Mouse (Mus musculus) hindbrain, embryonic 11.5 days (tissue): ENCODE results near the gene Ptprm. TPM values are rescaled to one million over a fixed set of nuclear protein-coding genes. Genes with fewer than 3 reads are reported as not detected.

Source experiments
- ATAC-seq: fragments of 200-750 bp; cut with Nextera tagmentation; 2 replicates; pipeline ENCODE4 v1.8.0; 2017; ENCODE audit warnings: mild to moderate bottlenecking, moderate TSS enrichment, moderate library complexity; ENCODE audit not compliant: low FRiP score
- DNase-seq: peaks from one replicate; pipeline ENCODE4 v3.0.0-alpha.2; 2015; ENCODE audit warnings: low spot score
- H3K27ac ChIP-seq: fragments of 300-500 bp; sonication (generic); 2 replicates; pipeline ENCODE4 v1.5.1; 2014; ENCODE audit warnings: mild to moderate bottlenecking, low read depth, low read length
- H3K27me3 ChIP-seq: fragments of 300-500 bp; sonication (generic); 2 replicates; pipeline ENCODE4 v1.6.1; 2014; ENCODE audit warnings: mild to moderate bottlenecking, low read length, moderate library complexity, mixed read lengths; ENCODE audit not compliant: control insufficient read depth, insufficient read depth
- H3K36me3 ChIP-seq: fragments of 300-500 bp; sonication (generic); 2 replicates; pipeline ENCODE4 v1.6.1; 2014; ENCODE audit warnings: mild to moderate bottlenecking, low read length, moderate library complexity, mixed read lengths; ENCODE audit not compliant: control insufficient read depth, insufficient read depth
- H3K4me1 ChIP-seq: fragments of 300-500 bp; sonication (generic); replicated peaks from 2 replicates; pipeline ENCODE4 v1.6.1; 2014; ENCODE audit warnings: low read length, mixed read lengths; ENCODE audit not compliant: control insufficient read depth, insufficient read depth
- H3K4me2 ChIP-seq: fragments of 300-500 bp; sonication (generic); replicated peaks from 2 replicates; pipeline ENCODE4 v1.6.1; 2014; ENCODE audit warnings: mild to moderate bottlenecking, low read depth, low read length
- H3K4me3 ChIP-seq: fragments of 300-500 bp; sonication (generic); 2 replicates; pipeline ENCODE4 v1.5.1; 2014; ENCODE audit warnings: low read depth, low read length
- H3K9ac ChIP-seq: fragments of 300-500 bp; sonication (generic); 2 replicates; pipeline ENCODE4 v1.6.1; 2014; ENCODE audit warnings: low read depth, low read length
- H3K9me3 ChIP-seq: fragments of 300-500 bp; sonication (generic); 2 replicates; pipeline ENCODE4 v1.6.1; 2016; ENCODE audit warnings: low read length; ENCODE audit not compliant: control insufficient read depth
- WGBS: fragments of 180-500 bp; shearing (Covaris S2); extraction: QIAGEN DNeasy Blood & Tissue Kit; methylation state at CpG from one replicate; pipeline ENCODE4 v1.1.7; 2014; 5-methylcytosine and 5-hydroxymethylcytosine counted together
- polyA plus RNA-seq: library from polyadenylated mRNA; unstranded; fragments of >200 nt; fragmentation: Nextera tagmentation; extraction: Ambion mirVana; gene quantifications from 2 replicates; pipeline ENCODE4 v1.2.1, GENCODE M21; 2014

Ptprm gene
- polyA plus RNA-seq, 1 experiment from 2014 or later, result 11.2 TPM

- 65% methylated on average over 10 of the region's 10 CpGs for WGBS
Measured at GRCm38 (mm10) chr17:67241951-67242773, 112.1 kb downstream of the Ptprm start.

GRCm38 (mm10) chr17:67238866-67239265 lies 115.4 kb downstream of the Ptprm start:
- Histone ChIP-seq H3K9ac (no peak overlapping the region), H3K4me2 (no peak overlapping the region), H3K36me3 (no peaks in the 10 kb centered on the region), H3K4me3 (no peak overlapping the region), H3K27ac (no peak overlapping the region), H3K27me3 (no peaks in the 10 kb centered on the region), H3K9me3 (no peaks in the 10 kb centered on the region), H3K4me1 (no peaks in the 10 kb centered on the region)
- no peak for ATAC-seq
- no peak for DNase-seq
- WGBS, result 94% methylated on average over 7 of the region's 7 CpGs

More at GRCm38 (mm10) chr17:67241951-67242773, 112.1 kb downstream of the Ptprm start:
- no peak overlapping the region for H3K4me2 ChIP-seq
- no peak overlapping the region for H3K9ac ChIP-seq
- no peak overlapping the region for H3K4me3 ChIP-seq
- DNase-seq (no peak), ATAC-seq (no peak)
- H3K9me3 ChIP-seq, result no peaks in the 10 kb centered on the region
- no peaks in the 10 kb centered on the region for H3K27me3 ChIP-seq
- no peak overlapping the region for H3K27ac ChIP-seq
- H3K4me1 ChIP-seq, result no peaks in the 10 kb centered on the region
- no peaks in the 10 kb centered on the region for H3K36me3 ChIP-seq

GRCm38 (mm10) chr17:67237407-67237806 lies 116.8 kb downstream of the Ptprm start:
- H3K27me3 ChIP-seq, result no peaks in the 10 kb centered on the region
- no peaks in the 10 kb centered on the region for H3K9me3 ChIP-seq
- H3K36me3 ChIP-seq, result no peaks in the 10 kb centered on the region
- H3K4me2 ChIP-seq, result no peak overlapping the region
- no peaks in the 10 kb centered on the region for H3K4me1 ChIP-seq
- no peak overlapping the region for H3K9ac ChIP-seq
- no peak for ATAC-seq
- no peak overlapping the region for H3K27ac ChIP-seq
- 89% methylated on average over 10 of the region's 10 CpGs for WGBS
- no peak for DNase-seq
- no peak overlapping the region for H3K4me3 ChIP-seq

- DNase-seq, result no peak
- Histone ChIP-seq H3K27me3 (no peaks in the 10 kb centered on the region), H3K9ac (no peak overlapping the region), H3K4me1 (no peaks in the 10 kb centered on the region), H3K9me3 (no peaks in the 10 kb centered on the region), H3K4me3 (no peak overlapping the region), H3K4me2 (no peak overlapping the region), H3K27ac (no peak overlapping the region), H3K36me3 (no peaks in the 10 kb centered on the region)
- 97% methylated on average over 9 of the region's 9 CpGs for WGBS
- ATAC-seq, result no peak
Measured at GRCm38 (mm10) chr17:67233063-67233462, 121.2 kb downstream of the Ptprm start.

GRCm38 (mm10) chr17:67226991-67227390 lies 127.3 kb downstream of the Ptprm start:
- no peak for ATAC-seq
- no peaks in the 10 kb centered on the region for H3K4me1 ChIP-seq
- no peaks in the 10 kb centered on the region for H3K9me3 ChIP-seq
- H3K27ac ChIP-seq, result no peak overlapping the region
- no peak overlapping the region for H3K9ac ChIP-seq
- no peak for DNase-seq
- H3K36me3 ChIP-seq, result no peaks in the 10 kb centered on the region
- no peaks in the 10 kb centered on the region for H3K27me3 ChIP-seq
- H3K4me2 ChIP-seq, result no peak overlapping the region
- no peak overlapping the region for H3K4me3 ChIP-seq
- 75% methylated on average over 5 of the region's 5 CpGs for WGBS

GRCm38 (mm10) chr17:67215326-67215725 lies 138.9 kb downstream of the Ptprm start:
- ATAC-seq (no peak), DNase-seq (no peak)
- Histone ChIP-seq H3K27me3 (no peaks in the 10 kb centered on the region), H3K4me1 (0 out of 2 replicates have a peak, but pooled peaks cover 2% of the 10 kb centered on the region), H3K9me3 (no peaks in the 10 kb centered on the region), H3K36me3 (no peaks in the 10 kb centered on the region), H3K4me3 (no peak overlapping the region), H3K9ac (no peak overlapping the region), H3K4me2 (no peak overlapping the region), H3K27ac (no peak overlapping the region)
- 94% methylated on average over 1 of the region's 1 CpGs for WGBS

GRCm38 (mm10) chr17:67213711-67214110 lies 140.5 kb downstream of the Ptprm start:
- 26% methylated on average over 3 of the region's 3 CpGs for WGBS

GRCm38 (mm10) chr17:67209676-67210344 lies 144.4 kb downstream of the Ptprm start:
- WGBS, result 78% methylated on average over 8 of the region's 8 CpGs
- H3K36me3 ChIP-seq, result no peaks in the 10 kb centered on the region
- no peak overlapping the region for H3K27ac ChIP-seq
- 0 out of 2 replicates have a peak, but pooled peaks cover 2% of the 10 kb centered on the region for H3K4me1 ChIP-seq
- DNase-seq, result no peak
- ATAC-seq, result no peak
- no peak overlapping the region for H3K4me2 ChIP-seq
- no peak overlapping the region for H3K4me3 ChIP-seq
- no peaks in the 10 kb centered on the region for H3K9me3 ChIP-seq
- no peak overlapping the region for H3K9ac ChIP-seq
- H3K27me3 ChIP-seq, result no peaks in the 10 kb centered on the region

More at GRCm38 (mm10) chr17:67213711-67214110, 140.5 kb downstream of the Ptprm start:
- DNase-seq, result no peak
- Histone ChIP-seq H3K9me3 (no peaks in the 10 kb centered on the region), H3K27me3 (no peaks in the 10 kb centered on the region), H3K4me2 (no peak overlapping the region), H3K9ac (no peak overlapping the region), H3K4me3 (no peak overlapping the region), H3K27ac (no peak overlapping the region), H3K36me3 (no peaks in the 10 kb centered on the region), H3K4me1 (0 out of 2 replicates have a peak, but pooled peaks cover 2% of the 10 kb centered on the region)
- no peak for ATAC-seq
